Mouse (Mus musculus) kidney, adult 2 months (tissue): ENCODE results near the gene Dner. TPM values are rescaled to one million over a fixed set of nuclear protein-coding genes. Genes with fewer than 3 reads are reported as not detected.

Experiments used
- DNase-seq: peaks from one replicate; pipeline ENCODE4 v3.0.0; 2021
- H3K27ac ChIP-seq: fragments of 200-500 bp; 2 replicates; pipeline ENCODE4 v1.5.1; 2012; ENCODE audit warnings: low read depth, low read length, control low read depth, inconsistent platforms; ENCODE audit not compliant: insufficient read depth
- H3K27me3 ChIP-seq: fragments of 200-500 bp; replicated peaks from 2 replicates; pipeline ENCODE4 v1.6.1; 2012; ENCODE audit warnings: mild to moderate bottlenecking, moderate library complexity, low read length, inconsistent platforms; ENCODE audit not compliant: control insufficient read depth, insufficient read depth
- H3K36me3 ChIP-seq: fragments of 200-500 bp; 2 replicates; pipeline ENCODE4 v1.6.1; 2012; ENCODE audit warnings: mild to moderate bottlenecking, moderate library complexity, low read length, inconsistent platforms; ENCODE audit not compliant: control insufficient read depth, insufficient read depth
- H3K4me1 ChIP-seq: fragments of 200-500 bp; 2 replicates; pipeline ENCODE4 v1.6.1; 2011; ENCODE audit warnings: low read length; ENCODE audit not compliant: control insufficient read depth, insufficient read depth
- H3K4me3 ChIP-seq: fragments of 200-500 bp; 2 replicates; pipeline ENCODE4 v1.5.1; 2011; ENCODE audit warnings: mild to moderate bottlenecking, low read depth, low read length, control low read depth; ENCODE audit not compliant: insufficient read depth
- CTCF ChIP-seq: fragments of 200-500 bp; conservative IDR thresholded peaks from 2 replicates; pipeline ENCODE4 v1.5.1; 2011; ENCODE audit warnings: low read depth, mild to moderate bottlenecking, control low read depth, low read length, moderate library complexity, mixed read lengths; ENCODE audit not compliant: insufficient read depth, insufficient read length
- POLR2A ChIP-seq: fragments of 200-500 bp; IDR thresholded peaks from one replicate; pipeline ENCODE4 v1.6.1; 2011; ENCODE audit warnings: low read depth, low read length, control low read depth
- WGBS: fragments of 180-500 bp; shearing (Covaris S2); methylation state at CpG from one replicate; pipeline ENCODE4 v1.1.7; 2018; 5-methylcytosine and 5-hydroxymethylcytosine counted together
- polyA plus RNA-seq: library from polyadenylated mRNA; depleted of rRNA; stranded (reverse); fragments of >200 nt; gene quantifications from 2 replicates; pipeline ENCODE4 v1.2.3, GENCODE M21; 2012; rRNA removed

Gene Dner
- polyA plus RNA-seq, 1 experiment, result 0.66 TPM

DNA sequence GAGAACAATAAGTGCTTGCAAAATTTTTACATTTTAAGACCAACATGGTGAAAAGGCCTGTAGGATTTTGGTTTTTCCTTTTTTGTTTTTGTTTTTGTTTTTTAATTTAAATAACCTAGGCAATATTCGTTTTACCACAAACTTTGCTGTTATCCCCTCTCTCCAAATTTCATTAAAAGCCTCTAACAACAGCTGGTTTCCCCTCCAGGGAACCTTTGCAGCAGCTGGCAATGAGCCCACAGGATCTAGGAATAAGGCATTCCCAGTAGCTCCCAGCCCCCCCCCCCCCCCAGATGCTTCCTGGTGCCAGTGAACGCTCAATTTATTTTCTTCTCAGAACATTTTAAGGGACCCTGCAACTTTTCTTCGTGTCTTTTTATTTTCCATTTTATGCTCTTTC, 370.7 kb downstream of the Dner start:
- DNase-seq, result no peak
- Histone ChIP-seq H3K4me3 (no peak overlapping the region), H3K36me3 (no peaks in the 10 kb centered on the region), H3K27ac (no peak overlapping the region), H3K4me1 (no peaks in the 10 kb centered on the region), H3K27me3 (no peaks in the 10 kb centered on the region)
- WGBS, result 27% methylated on average over 3 of the region's 3 CpGs
- no peak for TF ChIP-seq CTCF
- no peak for TF ChIP-seq POLR2A

GRCm38 (mm10) chr1:84321327-84321726, 374.7 kb downstream of the Dner start:
- TF ChIP-seq POLR2A (no peak), CTCF (no peak)
- no peaks in the 10 kb centered on the region for H3K36me3 ChIP-seq
- no peak overlapping the region for H3K4me3 ChIP-seq
- no peaks in the 10 kb centered on the region for H3K27me3 ChIP-seq
- WGBS, result 55% methylated on average over 4 of the region's 4 CpGs
- no peak overlapping the region for H3K27ac ChIP-seq
- H3K4me1 ChIP-seq, result no peaks in the 10 kb centered on the region
- no peak for DNase-seq

Other genes starting within 250 kb of the Dner start
- 28.7 and 32.3 TPM in 2 replicates for gene Fbxo36, start 143.6 kb upstream of the Dner start, polyA plus RNA-seq
- gene Trip12, start 144.3 kb upstream of the Dner start, polyA plus RNA-seq, result 26.6 and 35.7 TPM in 2 replicates
- 27.6 and 31.2 TPM in 2 replicates for gene Slc16a14, start 238.9 kb upstream of the Dner start, polyA plus RNA-seq